Mouse (Mus musculus) forebrain, embryonic 10.5 days (tissue): ENCODE results near the gene Arhgap32. TPM values are rescaled to one million over a fixed set of nuclear protein-coding genes. Genes with fewer than 3 reads are reported as not detected.
A peak's percentile ranks its signal among the peaks of the same experiment; 100 is the strongest.

Experiments used
- DNase-seq: peaks from one replicate; pipeline ENCODE4 v3.0.0-alpha.2; 2017; ENCODE audit warnings: low spot score; ENCODE audit errors: extremely low spot score
- H3K27ac ChIP-seq: fragments of 300-500 bp; sonication (generic); 2 replicates; pipeline ENCODE4 v1.5.1; 2016; ENCODE audit warnings: mild to moderate bottlenecking
- H3K27me3 ChIP-seq: fragments of 300-500 bp; sonication (generic); 2 replicates; pipeline ENCODE4 v1.6.1; 2016; ENCODE audit warnings: mild to moderate bottlenecking; ENCODE audit not compliant: poor library complexity, severe bottlenecking
- H3K36me3 ChIP-seq: fragments of 300-500 bp; sonication (generic); replicated peaks from 2 replicates; pipeline ENCODE4 v1.6.1; 2016; ENCODE audit warnings: mild to moderate bottlenecking, moderate library complexity
- H3K4me1 ChIP-seq: fragments of 300-500 bp; sonication (generic); 2 replicates; pipeline ENCODE4 v1.6.1; 2016
- H3K4me3 ChIP-seq: fragments of 300-500 bp; sonication (generic); 2 replicates; pipeline ENCODE4 v1.5.1; 2016; ENCODE audit warnings: mild to moderate bottlenecking, moderate library complexity
- H3K9me3 ChIP-seq: fragments of 300-500 bp; sonication (generic); 2 replicates; pipeline ENCODE4 v1.6.1; 2016; ENCODE audit warnings: mild to moderate bottlenecking, moderate library complexity
- WGBS: fragments of 180-500 bp; shearing (Covaris S2); methylation state at CpG from one replicate; pipeline ENCODE4 v1.1.7; 2016; 5-methylcytosine and 5-hydroxymethylcytosine counted together
- polyA plus RNA-seq: library from polyadenylated mRNA; unstranded; fragments of >200 nt; fragmentation: Nextera tagmentation; extraction: Ambion mirVana; gene quantifications from 2 replicates; pipeline ENCODE4 v1.2.1, GENCODE M21; 2016

Gene Arhgap32
- polyA plus RNA-seq, 1 experiment from 2014 or later: 4.5 TPM

GRCm38 (mm10) chr9:32257365-32257764, 141.4 kb downstream of the Arhgap32 start:
- Histone ChIP-seq H3K9me3 (no peaks in the 10 kb centered on the region), H3K36me3 (peaks cover 75% of the 10 kb centered on the region), H3K4me3 (no peak overlapping the region), H3K27me3 (no peaks in the 10 kb centered on the region), H3K4me1 (no peaks in the 10 kb centered on the region), H3K27ac (no peak overlapping the region)
- WGBS: 77% methylated on average over 8 of the region's 8 CpGs
- DNase-seq: no peak

- Histone ChIP-seq H3K9me3 (no peaks in the 10 kb centered on the region), H3K36me3 (peaks cover 73% of the 10 kb centered on the region), H3K27me3 (no peaks in the 10 kb centered on the region), H3K4me3 (no peak overlapping the region), H3K4me1 (no peaks in the 10 kb centered on the region), H3K27ac (no peak overlapping the region)
- DNase-seq: no peak
- WGBS: 77% methylated on average over 2 of the region's 2 CpGs
Observed at GRCm38 (mm10) chr9:32257882-32258281, 141.9 kb downstream of the Arhgap32 start.

GRCm38 (mm10) chr9:32271896-32272444, 156.0 kb downstream of the Arhgap32 start:
- H3K4me3 ChIP-seq: no peak overlapping the region

GRCm38 (mm10) chr9:32278052-32278451, 162.1 kb downstream of the Arhgap32 start:
- H3K36me3 ChIP-seq: no peaks in the 10 kb centered on the region
- H3K27me3 ChIP-seq: peaks cover 8% of the 10 kb centered on the region
- 93% methylated on average over 5 of the region's 5 CpGs for WGBS
- no peak for DNase-seq
- H3K4me3 ChIP-seq: no peak overlapping the region
- no peak overlapping the region for H3K27ac ChIP-seq
- no peaks in the 10 kb centered on the region for H3K9me3 ChIP-seq
- no peaks in the 10 kb centered on the region for H3K4me1 ChIP-seq

More at GRCm38 (mm10) chr9:32271896-32272444, 156.0 kb downstream of the Arhgap32 start:
- Histone ChIP-seq H3K36me3 (no peaks in the 10 kb centered on the region), H3K4me1 (no peaks in the 10 kb centered on the region), H3K27ac (no peak overlapping the region), H3K27me3 (peaks cover 14% of the 10 kb centered on the region), H3K9me3 (no peaks in the 10 kb centered on the region)
- peak; percentile 65 for DNase-seq
- 12% methylated on average over 5 of the region's 5 CpGs for WGBS

GRCm38 (mm10) chr9:32279789-32280188, 163.9 kb downstream of the Arhgap32 start:
- no peaks in the 10 kb centered on the region for H3K36me3 ChIP-seq
- 69% methylated on average over 3 of the region's 3 CpGs for WGBS

GRCm38 (mm10) chr9:32280456-32280855, 164.5 kb downstream of the Arhgap32 start:
- H3K4me3 ChIP-seq: no peak overlapping the region
- 91% methylated on average over 5 of the region's 5 CpGs for WGBS
- H3K9me3 ChIP-seq: no peaks in the 10 kb centered on the region
- H3K27me3 ChIP-seq: no peaks in the 10 kb centered on the region
- H3K36me3 ChIP-seq: no peaks in the 10 kb centered on the region
- no peak overlapping the region for H3K27ac ChIP-seq
- no peaks in the 10 kb centered on the region for H3K4me1 ChIP-seq
- no peak for DNase-seq

More at GRCm38 (mm10) chr9:32279789-32280188, 163.9 kb downstream of the Arhgap32 start:
- no peaks in the 10 kb centered on the region for H3K9me3 ChIP-seq
- no peaks in the 10 kb centered on the region for H3K4me1 ChIP-seq
- no peak overlapping the region for H3K4me3 ChIP-seq
- DNase-seq: no peak
- no peaks in the 10 kb centered on the region for H3K27me3 ChIP-seq
- H3K27ac ChIP-seq: no peak overlapping the region

- no peak overlapping the region for H3K4me3 ChIP-seq
- no peak for DNase-seq
- H3K27ac ChIP-seq: no peak overlapping the region
- H3K27me3 ChIP-seq: no peaks in the 10 kb centered on the region
- H3K36me3 ChIP-seq: no peaks in the 10 kb centered on the region
- H3K9me3 ChIP-seq: no peaks in the 10 kb centered on the region
- WGBS: 91% methylated on average over 5 of the region's 5 CpGs
- no peaks in the 10 kb centered on the region for H3K4me1 ChIP-seq
Observed at GRCm38 (mm10) chr9:32283591-32283990, 167.7 kb downstream of the Arhgap32 start.

GRCm38 (mm10) chr9:32291618-32292017, 175.7 kb downstream of the Arhgap32 start:
- no peaks in the 10 kb centered on the region for H3K36me3 ChIP-seq
- no peak overlapping the region for H3K4me3 ChIP-seq
- no peak for DNase-seq
- no peaks in the 10 kb centered on the region for H3K9me3 ChIP-seq
- no peak overlapping the region for H3K27ac ChIP-seq
- H3K4me1 ChIP-seq: peaks cover 12% of the 10 kb centered on the region
- 48% methylated on average over 7 of the region's 7 CpGs for WGBS
- H3K27me3 ChIP-seq: no peaks in the 10 kb centered on the region

- 46% methylated on average over 5 of the region's 5 CpGs for WGBS
- Histone ChIP-seq H3K9me3 (no peaks in the 10 kb centered on the region), H3K27ac (no peak overlapping the region), H3K27me3 (no peaks in the 10 kb centered on the region), H3K4me3 (no peak overlapping the region), H3K36me3 (no peaks in the 10 kb centered on the region), H3K4me1 (peaks cover 12% of the 10 kb centered on the region)
- DNase-seq: no peak
Observed at GRCm38 (mm10) chr9:32292686-32293085, 176.8 kb downstream of the Arhgap32 start.

- no peak overlapping the region for H3K4me3 ChIP-seq
- H3K9me3 ChIP-seq: no peaks in the 10 kb centered on the region
- 92% methylated on average over 9 of the region's 9 CpGs for WGBS
- H3K4me1 ChIP-seq: peaks cover 12% of the 10 kb centered on the region
- no peak overlapping the region for H3K27ac ChIP-seq
- no peak for DNase-seq
- no peaks in the 10 kb centered on the region for H3K36me3 ChIP-seq
- H3K27me3 ChIP-seq: no peaks in the 10 kb centered on the region
Observed at GRCm38 (mm10) chr9:32295061-32295800, 179.3 kb downstream of the Arhgap32 start.

- no peak overlapping the region for H3K4me3 ChIP-seq
- H3K27me3 ChIP-seq: no peaks in the 10 kb centered on the region
- peaks cover 8% of the 10 kb centered on the region; the same call in 1 of the 2 replicates for H3K4me1 ChIP-seq
- no peaks in the 10 kb centered on the region for H3K36me3 ChIP-seq
- 85% methylated on average over 13 of the region's 13 CpGs for WGBS
- DNase-seq: no peak
- no peaks in the 10 kb centered on the region for H3K9me3 ChIP-seq
- no peak overlapping the region for H3K27ac ChIP-seq
Observed at GRCm38 (mm10) chr9:32302501-32303150, 186.7 kb downstream of the Arhgap32 start.

GRCm38 (mm10) chr9:32311786-32312185, 195.8 kb downstream of the Arhgap32 start:
- Histone ChIP-seq H3K4me3 (no peak overlapping the region), H3K9me3 (no peaks in the 10 kb centered on the region), H3K27ac (no peak overlapping the region), H3K27me3 (no peaks in the 10 kb centered on the region), H3K4me1 (0 out of 2 replicates have a peak, but pooled peaks cover 3% of the 10 kb centered on the region), H3K36me3 (no peaks in the 10 kb centered on the region)
- WGBS: 88% methylated on average over 14 of the region's 14 CpGs
- no peak for DNase-seq

GRCm38 (mm10) chr9:32312208-32312607, 196.3 kb downstream of the Arhgap32 start:
- Histone ChIP-seq H3K4me3 (no peak overlapping the region), H3K4me1 (0 out of 2 replicates have a peak, but pooled peaks cover 3% of the 10 kb centered on the region), H3K27ac (no peak overlapping the region), H3K36me3 (no peaks in the 10 kb centered on the region), H3K9me3 (no peaks in the 10 kb centered on the region), H3K27me3 (no peaks in the 10 kb centered on the region)
- WGBS: 82% methylated on average over 4 of the region's 4 CpGs
- DNase-seq: no peak
